Mouse (Mus musculus) neural tube, embryonic 15.5 days (tissue): Measurements from ENCODE around the gene Bhlha9. TPM values are rescaled to one million over a fixed set of nuclear protein-coding genes. Genes with fewer than 3 reads are reported as not detected.

ENCODE experiments used
- ATAC-seq: fragments of 200-750 bp; cut with Nextera tagmentation; 2 replicates; pipeline ENCODE4 v1.8.0; 2017; ENCODE audit warnings: mild to moderate bottlenecking, moderate TSS enrichment, moderate library complexity; ENCODE audit not compliant: low FRiP score
- H3K27ac ChIP-seq: fragments of 300-500 bp; sonication (generic); replicated peaks from 2 replicates; pipeline ENCODE4 v1.5.1; 2015; ENCODE audit warnings: mild to moderate bottlenecking, inconsistent platforms
- H3K27me3 ChIP-seq: fragments of 300-500 bp; sonication (generic); replicated peaks from 2 replicates; pipeline ENCODE4 v1.6.1; 2015; ENCODE audit warnings: inconsistent platforms
- H3K36me3 ChIP-seq: fragments of 300-500 bp; sonication (generic); 2 replicates; pipeline ENCODE4 v1.6.1; 2015; ENCODE audit warnings: inconsistent platforms
- H3K4me1 ChIP-seq: fragments of 300-500 bp; sonication (generic); 2 replicates; pipeline ENCODE4 v1.6.1; 2015; ENCODE audit warnings: inconsistent platforms
- H3K4me2 ChIP-seq: fragments of 300-500 bp; sonication (generic); 2 replicates; pipeline ENCODE4 v1.6.1; 2015; ENCODE audit warnings: inconsistent platforms, mild to moderate bottlenecking, moderate library complexity
- H3K4me3 ChIP-seq: fragments of 300-500 bp; sonication (generic); replicated peaks from 2 replicates; pipeline ENCODE4 v1.5.1; 2015; ENCODE audit warnings: mild to moderate bottlenecking, inconsistent platforms
- H3K9ac ChIP-seq: fragments of 300-500 bp; sonication (generic); replicated peaks from 2 replicates; pipeline ENCODE4 v1.6.1; 2015; ENCODE audit warnings: mild to moderate bottlenecking, inconsistent platforms
- H3K9me3 ChIP-seq: fragments of 300-500 bp; sonication (generic); replicated peaks from 2 replicates; pipeline ENCODE4 v1.6.1; 2016; ENCODE audit warnings: inconsistent platforms
- WGBS: fragments of 180-500 bp; shearing (Covaris S2); methylation state at CpG from one replicate; pipeline ENCODE4 v1.1.7; 2015; ENCODE audit warnings: mixed read lengths; 5-methylcytosine and 5-hydroxymethylcytosine counted together
- polyA plus RNA-seq: library from polyadenylated mRNA; unstranded; fragments of >200 nt; fragmentation: Nextera tagmentation; extraction: Ambion mirVana; gene quantifications from 2 replicates; pipeline ENCODE4 v1.2.1, GENCODE M21; 2015

Bhlha9 gene
- polyA plus RNA-seq, 1 experiment from 2014 or later, result 1.7 TPM

DNA sequence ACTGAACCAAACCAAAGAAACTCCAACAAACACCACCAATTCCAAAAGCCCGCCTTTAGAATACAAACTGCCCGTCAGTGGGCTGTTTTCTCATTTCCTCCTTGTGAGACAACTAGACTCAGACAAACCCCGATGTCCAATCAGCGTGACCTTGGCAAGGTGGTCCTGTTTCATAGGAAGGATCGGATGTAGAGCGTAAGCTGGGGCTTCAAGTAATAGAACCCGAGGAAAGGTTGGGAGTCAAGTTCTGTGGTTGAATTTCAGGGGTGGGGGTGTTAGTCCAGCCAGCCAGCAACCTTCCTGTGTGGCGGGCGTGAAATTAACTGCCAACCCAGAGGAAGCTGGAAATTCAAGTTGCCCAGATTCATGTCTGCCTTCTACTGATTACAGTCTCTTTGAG, 27.2 kb upstream of the Bhlha9 start:
- Histone ChIP-seq H3K4me1 (peaks cover 36% of the 10 kb centered on the region), H3K4me2 (no peak overlapping the region), H3K27me3 (no peaks in the 10 kb centered on the region), H3K4me3 (no peak overlapping the region), H3K9ac (no peak overlapping the region), H3K36me3 (no peaks in the 10 kb centered on the region), H3K27ac (0 out of 2 replicates have a peak overlapping the region, but pooled peaks have one; percentile 37), H3K9me3 (no peaks in the 10 kb centered on the region)
- 72% methylated on average over 9 of the region's 9 CpGs for WGBS
- ATAC-seq, result no peak

DNA sequence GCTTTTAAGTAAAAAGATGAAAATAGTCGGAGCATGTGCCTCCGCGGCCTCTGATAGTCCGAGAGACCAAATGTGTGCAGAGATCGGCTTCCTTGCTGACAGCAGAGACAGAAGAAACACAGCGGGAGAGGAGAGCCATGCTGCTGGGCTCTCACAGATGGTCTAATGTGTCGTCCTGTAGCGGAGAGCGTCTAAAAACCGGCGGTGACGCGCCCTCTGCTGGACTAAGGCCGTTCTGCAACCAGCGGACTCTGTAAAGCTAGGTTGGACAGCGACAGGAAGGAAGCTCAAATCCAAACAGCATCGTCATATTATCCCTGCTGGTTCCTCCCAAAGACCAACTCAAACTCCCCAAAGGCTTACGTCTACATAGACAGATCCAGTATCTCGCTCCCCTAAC, 26.3 kb upstream of the Bhlha9 start:
- no peaks in the 10 kb centered on the region for H3K27me3 ChIP-seq
- peak overlapping the region; percentile 38 for H3K27ac ChIP-seq
- peak overlapping the region; percentile 61 for H3K4me2 ChIP-seq
- H3K4me1 ChIP-seq, result peaks cover 36% of the 10 kb centered on the region
- no peaks in the 10 kb centered on the region for H3K36me3 ChIP-seq
- H3K9ac ChIP-seq, result 0 out of 2 replicates have a peak overlapping the region, but pooled peaks have one; percentile 31
- no peaks in the 10 kb centered on the region for H3K9me3 ChIP-seq
- WGBS, result 0% methylated on average over 19 of the region's 19 CpGs
- peak overlapping the region; percentile 33 for H3K4me3 ChIP-seq
- peak; percentile 70 for ATAC-seq

DNA sequence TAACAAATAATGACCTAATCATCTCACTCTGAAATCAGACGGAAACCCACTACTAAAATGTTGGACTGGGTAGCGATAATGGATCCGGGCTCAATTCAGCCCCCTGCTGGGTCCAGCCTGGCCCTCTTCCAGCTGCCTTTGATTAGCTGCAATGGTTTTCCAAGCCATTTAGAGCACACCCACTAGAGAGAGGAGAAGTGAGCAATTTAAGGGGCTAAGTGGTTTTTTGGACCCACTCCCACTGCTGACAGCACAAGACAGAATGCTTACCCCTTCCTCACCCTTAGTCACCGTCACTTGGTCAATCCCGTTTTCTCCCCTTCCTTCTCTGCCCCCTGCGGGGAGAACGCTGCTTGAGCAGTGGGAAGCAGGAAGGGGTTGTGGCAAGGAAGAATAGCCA, 25.2 kb upstream of the Bhlha9 start:
- H3K4me1 ChIP-seq, result peaks cover 36% of the 10 kb centered on the region
- H3K4me3 ChIP-seq, result peak overlapping the region; percentile 9; the same call in 1 of the 2 replicates
- WGBS, result 4% methylated on average over 7 of the region's 7 CpGs
- no peaks in the 10 kb centered on the region for H3K27me3 ChIP-seq
- peak overlapping the region; percentile 61 for H3K4me2 ChIP-seq
- no peak overlapping the region for H3K9ac ChIP-seq
- no peaks in the 10 kb centered on the region for H3K36me3 ChIP-seq
- no peaks in the 10 kb centered on the region for H3K9me3 ChIP-seq
- H3K27ac ChIP-seq, result peak overlapping the region; percentile 64
- ATAC-seq, result peak; percentile 58

DNA sequence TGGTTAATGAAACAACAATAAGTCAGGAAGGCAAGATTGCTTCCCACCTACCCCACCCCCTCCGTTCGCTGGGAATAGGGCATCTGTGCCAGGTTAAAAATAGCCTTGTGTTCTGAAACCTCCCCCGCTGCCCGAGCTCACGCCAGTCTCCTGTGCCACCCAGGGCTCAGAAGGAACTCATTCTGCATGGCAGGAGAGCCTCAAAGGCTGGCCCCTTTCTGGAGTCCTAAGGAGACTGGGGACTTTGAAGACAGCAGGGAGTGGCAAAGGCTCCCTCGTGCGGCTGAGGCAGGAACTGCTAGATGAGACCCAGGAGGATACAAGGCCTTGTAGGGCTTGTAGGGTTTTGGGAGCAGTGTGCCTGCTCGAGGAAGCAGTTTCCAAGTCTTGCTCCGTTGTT, 24.8 kb upstream of the Bhlha9 start:
- Histone ChIP-seq H3K4me2 (peak overlapping the region; percentile 61), H3K27me3 (no peaks in the 10 kb centered on the region), H3K9ac (no peak overlapping the region), H3K4me3 (peak overlapping the region; percentile 9; the same call in 1 of the 2 replicates), H3K9me3 (no peaks in the 10 kb centered on the region), H3K27ac (peak overlapping the region; percentile 64), H3K4me1 (peaks cover 38% of the 10 kb centered on the region), H3K36me3 (no peaks in the 10 kb centered on the region)
- WGBS, result 4% methylated on average over 9 of the region's 9 CpGs
- peak; percentile 33 for ATAC-seq

DNA sequence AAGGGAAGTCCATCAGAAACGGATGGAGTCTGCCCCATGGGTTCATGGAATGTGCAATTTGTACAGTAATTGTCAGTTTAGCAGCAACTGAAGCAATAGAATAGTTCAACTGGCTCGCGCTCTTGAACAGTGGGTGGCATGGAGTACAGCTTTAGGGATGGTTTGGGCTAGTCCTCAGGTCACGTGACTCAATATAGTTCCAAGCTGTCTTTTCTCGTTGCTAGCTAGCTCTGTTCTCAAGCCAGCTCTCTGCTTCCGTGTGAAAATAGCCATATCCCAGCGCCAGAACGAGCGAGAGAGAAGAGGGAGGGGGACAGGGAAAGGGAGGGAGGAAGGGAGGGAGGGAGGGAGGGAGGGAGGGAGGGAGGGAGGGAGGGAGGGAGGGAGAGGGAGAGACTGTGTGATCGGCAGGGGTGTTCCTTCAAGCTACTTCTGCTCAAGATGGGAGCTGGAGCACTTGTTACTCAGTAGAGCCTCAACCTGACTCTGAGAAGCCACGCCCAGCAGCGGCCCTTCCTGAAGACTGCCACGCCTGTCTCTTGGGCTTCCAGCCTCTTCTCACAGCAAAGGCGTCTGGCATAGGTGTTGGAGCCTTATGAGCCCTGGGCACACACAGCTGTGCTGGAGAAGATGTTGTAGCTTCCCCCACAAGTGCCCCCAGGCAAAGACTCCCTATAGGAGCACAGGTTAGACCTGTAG, 21.3 kb upstream of the Bhlha9 start:
- H3K4me3 ChIP-seq, result no peak overlapping the region
- no peaks in the 10 kb centered on the region for H3K36me3 ChIP-seq
- no peak overlapping the region for H3K27ac ChIP-seq
- ATAC-seq, result no peak
- H3K4me1 ChIP-seq, result peaks cover 28% of the 10 kb centered on the region
- no peaks in the 10 kb centered on the region for H3K27me3 ChIP-seq
- 62% methylated on average over 11 of the region's 14 CpGs for WGBS
- no peak overlapping the region for H3K9ac ChIP-seq
- H3K4me2 ChIP-seq, result no peak overlapping the region
- no peaks in the 10 kb centered on the region for H3K9me3 ChIP-seq

DNA sequence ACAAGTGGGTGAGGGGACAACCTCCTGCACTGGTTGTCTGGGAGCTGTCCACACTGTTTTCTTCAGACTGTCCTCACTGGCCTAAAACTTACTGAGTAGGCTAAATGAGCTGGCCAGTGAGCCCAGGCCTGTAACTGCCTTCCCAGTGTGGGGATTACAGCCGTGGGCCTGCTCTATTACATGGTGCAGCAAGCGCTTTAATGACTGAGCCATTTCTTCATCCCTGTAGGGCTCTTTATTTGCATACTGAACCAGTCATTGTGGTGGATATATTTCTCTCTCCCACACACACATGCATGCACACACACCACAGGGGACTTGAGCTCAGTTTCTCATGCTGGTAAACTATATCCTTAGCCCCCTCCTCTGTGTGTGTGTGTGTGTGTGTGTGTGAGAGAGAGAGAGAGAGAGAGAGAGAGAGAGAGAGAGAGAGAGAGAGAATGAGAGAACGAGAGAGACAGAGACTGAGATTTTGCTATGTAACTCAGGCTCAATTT, 19.4 kb upstream of the Bhlha9 start:
- Histone ChIP-seq H3K4me1 (peaks cover 12% of the 10 kb centered on the region), H3K27me3 (no peaks in the 10 kb centered on the region), H3K9me3 (no peaks in the 10 kb centered on the region), H3K27ac (peak overlapping the region; percentile 63), H3K4me3 (no peak overlapping the region), H3K9ac (no peak overlapping the region), H3K4me2 (no peak overlapping the region), H3K36me3 (no peaks in the 10 kb centered on the region)
- 24% methylated on average over 3 of the region's 3 CpGs for WGBS
- peak; percentile 62 for ATAC-seq

DNA sequence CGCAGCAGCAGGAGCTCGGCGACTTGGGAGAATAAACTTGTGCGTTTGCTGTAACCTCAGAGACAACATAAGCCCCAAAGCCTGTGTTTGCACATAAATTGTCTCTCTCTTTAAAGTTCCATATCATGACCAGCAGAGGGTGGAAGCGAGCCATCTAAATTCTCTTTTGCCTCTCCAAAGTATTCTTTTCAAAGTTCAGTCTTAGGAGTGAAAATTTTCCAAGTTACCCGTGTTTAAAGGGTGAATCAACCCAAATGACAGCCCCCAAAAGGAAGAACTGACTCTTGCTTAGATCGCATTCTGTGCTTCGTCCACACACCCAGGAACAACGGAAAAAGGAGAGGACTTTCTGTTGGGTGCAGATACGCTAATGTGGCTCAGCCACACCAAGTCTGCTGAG, 17.2 kb upstream of the Bhlha9 start:
- 5% methylated on average over 10 of the region's 10 CpGs for WGBS
- no peaks in the 10 kb centered on the region for H3K9me3 ChIP-seq
- H3K4me3 ChIP-seq, result no peak overlapping the region
- no peaks in the 10 kb centered on the region for H3K36me3 ChIP-seq
- H3K4me1 ChIP-seq, result peaks cover 18% of the 10 kb centered on the region
- H3K27me3 ChIP-seq, result no peaks in the 10 kb centered on the region
- H3K27ac ChIP-seq, result no peak overlapping the region
- peak overlapping the region; percentile 38 for H3K4me2 ChIP-seq
- no peak for ATAC-seq
- H3K9ac ChIP-seq, result no peak overlapping the region

DNA sequence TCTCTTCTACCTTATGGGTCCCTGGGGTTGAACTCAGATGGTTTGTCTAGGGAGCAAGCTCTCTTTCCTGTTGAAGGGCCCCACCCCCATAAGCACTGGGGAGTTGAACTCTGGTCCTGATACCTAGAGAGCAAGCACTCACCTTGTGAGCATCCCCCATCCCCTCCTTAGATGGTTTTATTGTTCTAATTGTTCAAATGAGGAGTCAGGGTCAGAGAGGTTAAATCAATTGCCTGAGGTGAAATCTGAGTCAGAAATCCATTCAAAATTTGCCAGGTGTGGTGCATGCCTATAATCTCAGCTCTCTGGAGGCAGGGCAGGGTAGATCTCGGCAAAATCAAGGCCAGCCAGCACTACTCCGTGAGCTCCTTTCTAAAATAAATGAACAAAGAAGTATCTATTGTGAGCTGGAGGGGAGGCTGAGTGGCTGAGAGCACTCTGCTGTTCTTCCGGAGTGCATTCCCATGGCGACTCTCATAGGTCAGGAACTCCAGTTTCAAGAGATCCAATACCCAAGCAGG, 14.8 kb upstream of the Bhlha9 start:
- no peak for ATAC-seq
- no peak overlapping the region for H3K4me2 ChIP-seq
- no peaks in the 10 kb centered on the region for H3K9me3 ChIP-seq
- H3K36me3 ChIP-seq, result no peaks in the 10 kb centered on the region
- H3K27ac ChIP-seq, result no peak overlapping the region
- 38% methylated on average over 4 of the region's 4 CpGs for WGBS
- H3K9ac ChIP-seq, result no peak overlapping the region
- H3K4me3 ChIP-seq, result no peak overlapping the region
- peaks cover 16% of the 10 kb centered on the region for H3K4me1 ChIP-seq
- no peaks in the 10 kb centered on the region for H3K27me3 ChIP-seq

DNA sequence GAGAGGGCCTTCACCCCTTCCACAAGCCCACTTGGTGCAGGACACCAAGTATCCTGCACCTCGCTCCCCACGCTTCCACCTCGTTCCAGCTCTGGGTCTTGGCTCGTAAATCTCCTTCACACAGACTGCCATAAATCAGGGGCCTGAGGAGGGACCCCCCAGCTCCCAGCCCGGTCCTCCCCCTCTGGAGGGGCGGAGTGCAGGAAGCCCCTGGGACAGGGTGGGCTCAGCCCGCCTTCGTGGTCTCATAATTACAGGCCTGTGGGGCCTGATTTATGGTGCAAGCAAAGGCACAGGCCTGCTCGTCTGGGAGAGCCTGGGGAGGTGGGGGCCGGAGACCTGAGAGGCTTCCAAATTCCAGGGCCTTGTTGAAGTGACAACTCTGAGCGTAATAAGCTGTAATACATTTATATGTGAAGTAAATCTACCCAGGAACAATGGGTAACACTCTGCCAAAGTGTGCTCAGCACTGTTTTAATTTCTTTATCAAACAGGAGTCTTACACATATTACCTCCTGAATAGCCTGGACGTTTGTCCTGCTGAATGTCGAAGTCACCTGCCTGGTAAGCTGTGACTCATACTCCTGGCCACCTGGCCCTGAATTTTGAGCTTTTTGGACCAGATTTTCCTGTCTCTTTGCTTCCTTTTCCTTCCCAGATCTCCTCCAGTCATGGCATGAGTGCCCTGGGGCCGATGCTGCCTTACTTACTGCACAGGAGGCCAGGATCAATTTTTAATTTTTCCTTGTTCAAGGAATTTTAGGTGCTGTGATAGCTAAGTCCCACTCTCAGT, 12.9 kb upstream of the Bhlha9 start:
- Histone ChIP-seq H3K9ac (no peak overlapping the region), H3K27me3 (peaks cover 2% of the 10 kb centered on the region), H3K4me2 (no peak overlapping the region), H3K4me3 (no peak overlapping the region), H3K36me3 (no peaks in the 10 kb centered on the region), H3K27ac (no peak overlapping the region), H3K4me1 (peaks cover 6% of the 10 kb centered on the region), H3K9me3 (no peaks in the 10 kb centered on the region)
- WGBS, result 24% methylated on average over 14 of the region's 14 CpGs
- ATAC-seq, result no peak

DNA sequence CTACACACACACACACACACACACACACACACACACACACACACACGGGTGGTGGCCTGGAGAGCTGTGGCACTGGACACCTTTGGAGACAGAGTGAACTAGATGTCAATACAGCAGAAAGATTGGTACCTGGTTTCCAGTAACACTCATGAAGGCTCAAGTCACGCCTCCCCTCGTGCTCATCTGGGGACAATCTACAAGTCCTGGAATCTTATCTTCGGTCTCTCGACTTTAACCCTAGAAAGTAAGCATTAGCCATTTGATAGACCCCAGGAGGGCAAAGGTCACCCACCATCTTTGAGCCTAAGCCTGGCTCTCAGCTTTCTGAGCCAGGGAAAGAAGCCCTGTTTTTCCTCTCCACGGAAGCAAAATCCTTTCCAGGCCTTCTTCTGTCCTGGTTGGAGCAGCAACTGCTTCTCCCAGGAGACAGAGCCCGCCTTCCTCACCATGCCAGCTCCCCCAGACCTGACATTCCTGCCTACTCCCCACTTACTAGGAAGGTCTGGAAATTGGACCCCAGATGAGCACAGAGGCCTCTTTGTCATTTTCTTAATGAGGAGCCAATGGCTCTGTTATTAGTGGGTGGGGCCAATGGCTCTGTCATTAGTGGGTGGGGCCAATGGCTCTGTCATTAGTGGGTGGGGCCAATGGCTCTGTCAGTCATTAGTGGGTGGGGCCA, 10.3 kb upstream of the Bhlha9 start:
- ATAC-seq, result no peak
- Histone ChIP-seq H3K9me3 (no peaks in the 10 kb centered on the region), H3K4me3 (no peak overlapping the region), H3K4me1 (peaks cover 16% of the 10 kb centered on the region), H3K36me3 (no peaks in the 10 kb centered on the region), H3K9ac (no peak overlapping the region), H3K27me3 (peaks cover 11% of the 10 kb centered on the region), H3K27ac (no peak overlapping the region), H3K4me2 (no peak overlapping the region)
- 75% methylated on average over 7 of the region's 7 CpGs for WGBS

DNA sequence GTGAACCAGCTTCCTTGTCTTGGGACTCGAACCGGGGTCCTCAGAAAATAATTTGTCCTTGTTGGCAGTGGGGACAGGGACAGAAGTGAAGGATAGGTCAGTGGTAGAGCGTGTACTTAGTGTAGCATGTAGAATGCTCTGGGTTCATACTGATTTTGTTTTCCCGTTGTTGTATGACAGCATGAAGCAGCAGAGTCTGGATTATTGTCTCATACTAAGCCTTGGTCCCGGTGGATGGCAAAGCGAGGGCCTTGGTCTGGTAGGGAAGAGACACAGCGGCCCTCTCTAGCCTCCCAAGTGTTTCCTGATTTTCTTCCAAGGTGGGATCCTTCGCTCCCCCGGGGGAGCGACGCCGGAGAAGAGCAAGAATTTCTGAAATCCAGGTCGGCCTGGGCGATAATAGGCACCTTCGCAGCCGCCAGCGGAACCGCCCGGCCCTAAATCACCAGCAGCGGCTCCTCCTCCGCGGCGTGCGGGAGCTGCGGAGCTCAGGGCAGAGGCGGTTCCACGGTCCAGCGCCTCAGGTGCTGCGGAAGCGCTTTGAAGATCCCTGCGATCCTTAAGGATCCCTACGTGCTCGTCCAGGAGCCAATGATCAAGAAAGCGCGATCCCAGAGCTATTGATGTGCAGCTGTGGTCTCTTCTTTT, 6.1 kb upstream of the Bhlha9 start:
- H3K27ac ChIP-seq, result peak overlapping the region; percentile 1; the same call in 1 of the 2 replicates

More for the DNA sequence above, 6.1 kb upstream of the Bhlha9 start:
- Histone ChIP-seq H3K27me3 (peaks cover 35% of the 10 kb centered on the region), H3K4me1 (peaks cover 12% of the 10 kb centered on the region), H3K9me3 (no peaks in the 10 kb centered on the region), H3K9ac (peak overlapping the region; percentile 39), H3K4me3 (peak overlapping the region; percentile 40), H3K36me3 (no peaks in the 10 kb centered on the region), H3K4me2 (peak overlapping the region; percentile 75)
- WGBS, result 7% methylated on average over 35 of the region's 35 CpGs
- ATAC-seq, result peak; percentile 65
